Mouse (Mus musculus): Measurements from ENCODE around the gene Ppfia1. TPM values are rescaled to one million over a fixed set of nuclear protein-coding genes. Genes with fewer than 3 reads are reported as not detected.

The Ppfia1 gene
- polyA plus RNA-seq, 1 experiment from 2014 or later: 30.0 TPM

DNA sequence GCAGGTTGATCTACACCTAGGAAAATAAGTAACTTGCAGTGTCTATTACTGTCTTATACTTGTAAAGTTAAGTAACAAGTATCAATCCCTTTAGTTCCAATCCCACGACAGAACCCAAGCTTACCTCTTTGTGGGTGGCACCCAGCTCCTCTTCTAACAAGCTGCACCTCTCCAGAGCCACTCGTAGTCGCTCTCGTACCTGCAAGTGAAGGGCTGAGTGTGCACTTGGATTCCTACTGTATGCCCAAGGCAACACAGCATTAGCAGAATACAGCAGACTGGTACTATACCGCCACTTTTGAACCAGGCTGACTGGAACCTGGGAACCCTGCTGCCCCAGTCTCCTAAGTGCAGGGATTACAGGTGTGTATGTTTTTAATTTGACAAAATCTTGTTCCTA, 33.7 kb downstream of the Ppfia1 start:
- H3K36me3 ChIP-seq (replicated peaks): peaks cover 31% of the 10 kb centered on the region

DNA sequence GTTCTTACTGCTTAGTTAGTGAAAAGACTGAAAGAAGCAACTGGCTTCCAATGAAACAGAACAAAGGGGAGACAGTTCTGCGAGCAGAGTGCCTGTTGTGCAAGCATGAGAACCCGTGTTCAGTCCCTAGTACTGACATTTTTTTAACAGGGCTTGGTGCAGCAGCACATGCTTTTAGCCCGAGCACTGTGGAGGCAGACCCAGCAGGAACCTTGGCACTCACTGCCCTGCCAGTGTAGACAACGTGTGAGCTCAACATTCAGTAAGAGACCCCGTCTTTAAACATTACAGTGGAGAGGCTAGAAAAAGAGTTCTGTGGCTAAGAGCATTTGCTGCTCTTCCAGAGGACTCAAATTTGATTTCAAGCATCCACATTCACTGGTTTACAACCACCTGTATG, 36.8 kb downstream of the Ppfia1 start:
- Histone ChIP-seq H3K4me1 (no peaks in the 10 kb centered on the region), H3K27ac (no peak overlapping the region), H3K9me3 (no peaks in the 10 kb centered on the region), H3K36me3 (replicated peaks) (peaks cover 45% of the 10 kb centered on the region), H3K4me3 (no peak overlapping the region), H3K4me2 (no peak overlapping the region), H3K9ac (no peak overlapping the region), H3K27me3 (replicated peaks) (no peaks in the 10 kb centered on the region)
- ATAC-seq (replicated peaks): no peak
- WGBS: 86% methylated on average over 5 of the region's 5 CpGs

More for the DNA sequence above, 33.7 kb downstream of the Ppfia1 start:
- no peak overlapping the region for H3K27ac ChIP-seq
- H3K4me2 ChIP-seq: no peak overlapping the region
- H3K27me3 ChIP-seq (replicated peaks): no peaks in the 10 kb centered on the region
- no peak overlapping the region for H3K4me3 ChIP-seq
- 96% methylated on average over 5 of the region's 5 CpGs for WGBS
- H3K9ac ChIP-seq: no peak overlapping the region
- H3K4me1 ChIP-seq: no peaks in the 10 kb centered on the region
- H3K9me3 ChIP-seq: no peaks in the 10 kb centered on the region
- no peak for ATAC-seq (replicated peaks)

GRCm38 (mm10) chr7:144509090-144509489, 44.4 kb downstream of the Ppfia1 start:
- H3K9ac ChIP-seq: no peak overlapping the region
- no peaks in the 10 kb centered on the region for H3K9me3 ChIP-seq
- peaks cover 67% of the 10 kb centered on the region for H3K36me3 ChIP-seq (replicated peaks)
- H3K27me3 ChIP-seq (replicated peaks): no peaks in the 10 kb centered on the region
- ATAC-seq (replicated peaks): no peak
- no peak overlapping the region for H3K27ac ChIP-seq
- WGBS: 94% methylated on average over 4 of the region's 4 CpGs
- H3K4me2 ChIP-seq: no peak overlapping the region
- H3K4me3 ChIP-seq: no peak overlapping the region
- H3K4me1 ChIP-seq: no peaks in the 10 kb centered on the region

GRCm38 (mm10) chr7:144506807-144507206, 46.7 kb downstream of the Ppfia1 start:
- WGBS: 100% methylated on average over 1 of the region's 1 CpGs
- no peaks in the 10 kb centered on the region for H3K27me3 ChIP-seq (replicated peaks)
- no peak overlapping the region for H3K4me2 ChIP-seq
- no peaks in the 10 kb centered on the region for H3K4me1 ChIP-seq
- ATAC-seq (replicated peaks): no peak
- H3K4me3 ChIP-seq: no peak overlapping the region
- peaks cover 68% of the 10 kb centered on the region for H3K36me3 ChIP-seq (replicated peaks)
- no peaks in the 10 kb centered on the region for H3K9me3 ChIP-seq
- H3K27ac ChIP-seq: no peak overlapping the region
- H3K9ac ChIP-seq: no peak overlapping the region

DNA sequence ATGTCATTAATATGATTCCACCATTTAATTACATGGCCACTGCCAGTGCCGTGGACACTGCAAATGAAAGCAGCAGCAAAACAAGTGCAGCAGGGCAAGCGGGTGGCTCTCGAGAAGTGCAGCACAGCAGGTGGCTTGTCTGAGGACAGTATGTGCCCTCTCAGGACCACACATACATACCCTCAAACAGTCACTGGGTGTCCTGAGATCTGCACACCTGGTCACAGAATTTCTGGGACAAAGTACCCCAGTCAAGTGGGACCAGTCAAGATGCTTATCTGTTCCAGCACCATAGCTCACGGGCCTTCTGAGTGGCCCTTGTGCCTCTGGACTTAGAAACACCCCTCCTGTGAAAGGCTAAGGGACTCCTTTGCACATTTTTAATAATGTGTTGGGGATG, 49.6 kb downstream of the Ppfia1 start:
- H3K9me3 ChIP-seq: no peaks in the 10 kb centered on the region
- no peak overlapping the region for H3K9ac ChIP-seq
- no peaks in the 10 kb centered on the region for H3K27me3 ChIP-seq (replicated peaks)
- H3K36me3 ChIP-seq (replicated peaks): peaks cover 50% of the 10 kb centered on the region
- no peaks in the 10 kb centered on the region for H3K4me1 ChIP-seq
- no peak for ATAC-seq (replicated peaks)
- no peak overlapping the region for H3K4me2 ChIP-seq
- WGBS: 90% methylated on average over 4 of the region's 4 CpGs
- H3K27ac ChIP-seq: no peak overlapping the region
- no peak overlapping the region for H3K4me3 ChIP-seq

GRCm38 (mm10) chr7:144492931-144493330, 60.6 kb downstream of the Ppfia1 start:
- 78% methylated on average over 1 of the region's 1 CpGs for WGBS
- Histone ChIP-seq H3K4me3 (no peak overlapping the region), H3K27ac (no peak overlapping the region), H3K4me1 (no peaks in the 10 kb centered on the region), H3K9me3 (no peaks in the 10 kb centered on the region), H3K4me2 (no peak overlapping the region), H3K27me3 (replicated peaks) (no peaks in the 10 kb centered on the region), H3K9ac (no peak overlapping the region), H3K36me3 (replicated peaks) (peaks cover 51% of the 10 kb centered on the region)
- ATAC-seq (replicated peaks): no peak

- H3K4me3 ChIP-seq: no peak overlapping the region
- no peaks in the 10 kb centered on the region for H3K9me3 ChIP-seq
- no peak overlapping the region for H3K27ac ChIP-seq
- H3K27me3 ChIP-seq (replicated peaks): no peaks in the 10 kb centered on the region
- H3K4me2 ChIP-seq: no peak overlapping the region
- 91% methylated on average over 8 of the region's 8 CpGs for WGBS
- no peak for ATAC-seq (replicated peaks)
- H3K36me3 ChIP-seq (replicated peaks): peaks cover 45% of the 10 kb centered on the region
- H3K4me1 ChIP-seq: no peaks in the 10 kb centered on the region
- H3K9ac ChIP-seq: no peak overlapping the region
These were observed 63.2 kb downstream of the Ppfia1 start for GRCm38 (mm10) chr7:144490201-144490873.

DNA sequence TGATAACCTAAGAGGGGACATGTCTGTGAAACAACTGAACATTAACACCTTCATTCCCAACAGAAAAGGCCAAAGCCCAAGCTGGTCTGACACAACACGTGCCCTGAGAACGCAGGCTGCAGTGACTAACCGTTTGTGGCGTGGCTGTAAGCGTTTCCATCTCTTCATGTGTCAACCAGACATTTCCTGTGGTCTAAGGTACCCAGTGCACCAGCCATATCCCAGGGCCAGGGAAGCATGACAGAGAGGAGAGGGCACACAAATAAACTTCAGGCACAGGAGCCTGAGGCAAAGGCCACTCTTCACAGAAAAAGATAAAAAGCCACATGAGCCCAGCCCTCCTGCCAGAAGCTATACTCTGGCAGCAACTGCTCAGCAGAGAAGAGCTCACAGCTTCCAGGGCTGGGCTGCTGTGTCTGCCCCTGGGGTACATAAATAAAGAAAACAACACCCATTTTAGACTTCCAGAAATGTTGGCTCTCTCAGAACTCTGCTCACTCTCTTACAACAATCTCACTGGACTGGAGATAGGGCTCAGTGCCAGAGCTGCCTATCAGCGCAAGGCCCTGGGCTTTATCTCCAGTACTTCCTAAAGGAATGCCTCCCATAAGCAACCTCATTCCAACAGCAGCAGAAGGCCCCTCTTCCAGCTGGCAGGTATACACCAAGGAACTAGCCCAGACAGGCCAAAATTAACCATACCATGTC, 64.3 kb downstream of the Ppfia1 start:
- H3K36me3 ChIP-seq (replicated peaks): peaks cover 53% of the 10 kb centered on the region
- no peaks in the 10 kb centered on the region for H3K27me3 ChIP-seq (replicated peaks)
- no peak for ATAC-seq (replicated peaks)
- no peak overlapping the region for H3K4me3 ChIP-seq
- no peak overlapping the region for H3K9ac ChIP-seq
- H3K27ac ChIP-seq: no peak overlapping the region
- no peaks in the 10 kb centered on the region for H3K9me3 ChIP-seq
- no peaks in the 10 kb centered on the region for H3K4me1 ChIP-seq
- no peak overlapping the region for H3K4me2 ChIP-seq
- 95% methylated on average over 6 of the region's 6 CpGs for WGBS

GRCm38 (mm10) chr7:144480314-144480713, 73.2 kb downstream of the Ppfia1 start:
- Histone ChIP-seq H3K9ac (no peak overlapping the region), H3K9me3 (no peaks in the 10 kb centered on the region), H3K27me3 (replicated peaks) (no peaks in the 10 kb centered on the region), H3K4me1 (no peaks in the 10 kb centered on the region), H3K27ac (no peak overlapping the region), H3K4me2 (no peak overlapping the region), H3K36me3 (replicated peaks) (peaks cover 58% of the 10 kb centered on the region), H3K4me3 (no peak overlapping the region)
- no peak for ATAC-seq (replicated peaks)

DNA sequence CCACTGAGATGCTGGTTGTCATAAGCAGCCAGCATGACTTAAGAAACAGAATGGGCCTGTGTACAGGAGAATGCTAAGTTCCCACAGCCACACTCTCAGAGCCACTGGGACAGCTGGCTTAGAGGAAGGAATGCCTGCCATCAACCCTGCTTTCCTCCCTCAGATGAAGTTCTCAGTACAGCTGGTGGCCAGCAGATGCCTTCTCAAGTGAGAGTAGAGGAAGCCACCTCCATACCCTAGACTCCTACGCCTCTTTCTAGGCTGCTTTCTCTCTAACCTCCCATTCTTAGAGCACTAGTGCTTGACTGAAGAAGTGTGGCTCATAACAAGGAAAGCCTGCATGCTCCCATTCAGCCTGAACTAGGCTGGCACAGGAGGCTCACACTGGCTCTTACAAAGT, 74.0 kb downstream of the Ppfia1 start:
- 100% methylated on average over 1 of the region's 1 CpGs for WGBS
- Histone ChIP-seq H3K4me1 (no peaks in the 10 kb centered on the region), H3K4me3 (no peak overlapping the region), H3K27ac (no peak overlapping the region), H3K27me3 (replicated peaks) (no peaks in the 10 kb centered on the region), H3K9me3 (no peaks in the 10 kb centered on the region), H3K9ac (no peak overlapping the region), H3K4me2 (no peak overlapping the region), H3K36me3 (replicated peaks) (peaks cover 53% of the 10 kb centered on the region)
- no peak for ATAC-seq (replicated peaks)

- no peak overlapping the region for H3K9ac ChIP-seq
- no peak overlapping the region for H3K4me3 ChIP-seq
- H3K36me3 ChIP-seq (replicated peaks): peaks cover 28% of the 10 kb centered on the region
- no peak overlapping the region for H3K27ac ChIP-seq
- ATAC-seq (replicated peaks): no peak
- H3K4me2 ChIP-seq: no peak overlapping the region
- 0 out of 2 replicates have a peak, but pooled peaks cover 3% of the 10 kb centered on the region for H3K4me1 ChIP-seq
- no peaks in the 10 kb centered on the region for H3K9me3 ChIP-seq
- 88% methylated on average over 3 of the region's 3 CpGs for WGBS
- no peaks in the 10 kb centered on the region for H3K27me3 ChIP-seq (replicated peaks)
These were observed 77.8 kb downstream of the Ppfia1 start for GRCm38 (mm10) chr7:144475741-144476140.

DNA sequence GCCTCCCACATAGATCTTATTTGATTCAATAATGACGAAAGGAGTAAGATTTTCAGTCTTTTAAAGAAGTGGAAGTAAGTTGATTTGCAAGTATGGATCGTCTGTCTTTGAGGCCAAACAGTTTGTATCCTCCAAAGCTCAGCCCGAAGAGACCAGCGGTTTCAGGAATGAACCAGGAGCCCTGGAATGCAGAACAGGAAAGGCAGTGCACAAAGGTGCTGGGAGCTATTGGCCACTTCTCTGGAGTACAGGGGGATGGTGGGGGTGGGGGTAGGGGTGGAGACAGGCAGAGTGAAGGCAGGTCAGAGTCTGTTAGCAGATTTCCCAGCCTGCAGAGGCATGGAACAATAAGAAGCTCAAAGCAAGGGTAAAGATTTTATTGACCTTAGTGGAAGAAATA, 80.0 kb downstream of the Ppfia1 start:
- WGBS: 72% methylated on average over 4 of the region's 4 CpGs
- Histone ChIP-seq H3K4me1 (peaks cover 19% of the 10 kb centered on the region), H3K4me3 (no peak overlapping the region), H3K4me2 (no peak overlapping the region), H3K9me3 (no peaks in the 10 kb centered on the region), H3K27ac (no peak overlapping the region), H3K27me3 (replicated peaks) (no peaks in the 10 kb centered on the region), H3K36me3 (replicated peaks) (peaks cover 15% of the 10 kb centered on the region), H3K9ac (no peak overlapping the region)
- no peak for ATAC-seq (replicated peaks)

- 83% methylated on average over 2 of the region's 2 CpGs for WGBS
- peaks cover 26% of the 10 kb centered on the region for H3K4me1 ChIP-seq
- H3K27me3 ChIP-seq (replicated peaks): no peaks in the 10 kb centered on the region
- H3K9ac ChIP-seq: peak overlapping the region; percentile 95
- no peak for ATAC-seq (replicated peaks)
- peak overlapping the region; percentile 96 for H3K4me3 ChIP-seq
- H3K27ac ChIP-seq: peak overlapping the region; percentile 81
- no peaks in the 10 kb centered on the region for H3K9me3 ChIP-seq
- H3K36me3 ChIP-seq (replicated peaks): peaks cover 5% of the 10 kb centered on the region; the same call in 1 of the 2 replicates
- peak overlapping the region; percentile 92 for H3K4me2 ChIP-seq
These were observed 82.4 kb downstream of the Ppfia1 start for GRCm38 (mm10) chr7:144471103-144471502.
